Mouse (Mus musculus) left cerebral cortex, adult 18-20 months (tissue): ENCODE measurements at regions not wholly inside any gene's neighbourhood (a gene's known extent, or its start where the extent isn't known, plus 50 kb on each side); places are given as distances from the start of the nearest gene placed in this dataset.
A peak's percentile ranks its signal among the peaks of the same experiment; 100 is the strongest.
"Not testable (repeated sequence)": the region's sequence is repeated elsewhere in the genome, so short reads cannot be mapped to it uniquely, and the experiment has no call there.

Experiments used
- DNase-seq, 2 experiments: peaks; one replicate each; pipeline ENCODE4 v3.0.0; 2021 to 2022; ENCODE audit warnings: low spot score in 2 of 2, mixed read lengths in 1 of 2

- DNase-seq: peak in 1 of 2 experiments; percentile 19
Observed at GRCm38 (mm10) chr10:25702146-25702545, 166.1 kb upstream of the Smlr1 start.

- DNase-seq: no peak
Observed at GRCm38 (mm10) chr10:25695798-25696197, 159.7 kb upstream of the Smlr1 start.

GRCm38 (mm10) chr10:25681243-25681642 is 145.2 kb upstream of the Smlr1 start:
- DNase-seq: peak; percentile 69 to 77

GRCm38 (mm10) chr10:25677889-25678288 is 141.8 kb upstream of the Smlr1 start:
- DNase-seq: no peak

GRCm38 (mm10) chr10:25675368-25675767 is 139.3 kb upstream of the Smlr1 start:
- DNase-seq: no peak

GRCm38 (mm10) chr10:25670061-25670460 is 134.0 kb upstream of the Smlr1 start:
- DNase-seq: no peak

- no peak for DNase-seq
Observed at GRCm38 (mm10) chr10:25652742-25653563, 116.9 kb upstream of the Smlr1 start.

GRCm38 (mm10) chr10:25647740-25648139 is 111.7 kb upstream of the Smlr1 start:
- no peak for DNase-seq

- no peak for DNase-seq
Observed at GRCm38 (mm10) chr10:25643518-25643993, 107.5 kb upstream of the Smlr1 start.

GRCm38 (mm10) chr10:25642079-25642696 is 106.1 kb upstream of the Smlr1 start:
- DNase-seq: no peak

GRCm38 (mm10) chr10:25633058-25633614 is 97.1 kb upstream of the Smlr1 start:
- DNase-seq: no peak

- no peak for DNase-seq
Observed at GRCm38 (mm10) chr10:25632306-25632705, 96.2 kb upstream of the Smlr1 start.

- DNase-seq: no peak
Observed at GRCm38 (mm10) chr10:25622585-25622984, 86.5 kb upstream of the Smlr1 start.

GRCm38 (mm10) chr10:25621747-25622134 is 85.7 kb upstream of the Smlr1 start:
- not testable (repeated sequence) for DNase-seq

- DNase-seq: peak in 1 of 2 experiments; percentile 12
Observed at GRCm38 (mm10) chr10:25620939-25621746, 85.1 kb upstream of the Smlr1 start.

GRCm38 (mm10) chr10:25619702-25620101 is 83.6 kb upstream of the Smlr1 start:
- DNase-seq: no peak

- DNase-seq: no peak
Observed at GRCm38 (mm10) chr10:25601471-25601870, 65.4 kb upstream of the Smlr1 start.

GRCm38 (mm10) chr10:25589316-25589645 is 53.2 kb upstream of the Smlr1 start:
- no peak for DNase-seq

GRCm38 (mm10) chr10:25588611-25589315 is 52.7 kb upstream of the Smlr1 start:
- no peak for DNase-seq
